Comparison of ENCODE assay signal across 8 mouse cellular contexts in genomic region chr10:69925285-69926157, GRCm38 (mm10).
DNase-seq lines count a peak whose midpoint lies in the region; ATAC-seq and TF ChIP-seq lines count a peak whose summit lies in the region.

No protein-coding gene starts in this region.

- H3K4me3 ChIP-seq in embryonic facial prominence, embryonic 14.5 days (ENCODE audit: low read depth, low read length): peak overlapping the region; percentile 23
- H3K4me3 ChIP-seq in midbrain, embryonic 14.5 days (replicated peaks; ENCODE audit: low read depth, low read length): peak overlapping the region; percentile 20; the same call in 1 of the 2 replicates

- no peaks in the 10 kb centered on the region for H3K9me3 ChIP-seq in embryonic facial prominence, embryonic 14.5 days (ENCODE audit: control insufficient read depth, low read length)
- no peaks in the 10 kb centered on the region for H3K9me3 ChIP-seq in midbrain, embryonic 14.5 days (ENCODE audit: control insufficient read depth, low read length)

- H3K27ac ChIP-seq in embryonic facial prominence, embryonic 14.5 days (replicated peaks; ENCODE audit: low read depth, low read length): peak overlapping the region; percentile 78
- no peak overlapping the region for H3K27ac ChIP-seq in midbrain, embryonic 14.5 days (replicated peaks; ENCODE audit: low read depth, low read length)

- peak; percentile 64 for DNase-seq in Patski (ENCODE audit: low read depth, low spot score)
- peak; percentile 73 for DNase-seq in embryonic facial prominence, embryonic 14.5 days (ENCODE audit: low spot score)
- DNase-seq in heart, postnatal 10 days: peak; percentile 55 to 66
- peak; percentile 78 to 89 for DNase-seq in kidney, postnatal 25 days
- peak; percentile 42 for DNase-seq in midbrain, embryonic 14.5 days
- DNase-seq in spleen, postnatal 4 days (ENCODE audit: low spot score in 2 of 2): no peak
- DNase-seq in cerebellum, postnatal 36 days: no peak

- intact Hi-C loops in heart, postnatal 10 days (cut with DNase I): no loop called here

- peak; percentile 60 for ATAC-seq in Patski
- ATAC-seq in embryonic facial prominence, embryonic 14.5 days (ENCODE audit: low read depth): peak; percentile 74
- no peak; the same call in 1 of the 2 replicates for ATAC-seq in midbrain, embryonic 14.5 days (ENCODE audit: low FRiP score, low TSS enrichment)
- no peak for ATAC-seq in megakaryocyte, adult 5-6 weeks (ENCODE audit: poor library complexity, severe bottlenecking)

- in situ Hi-C loops in Patski (cut with MboI; ENCODE audit: low pct_unique_long_range_greater_than_20kb): no loop called here

- H3K4me2 ChIP-seq in embryonic facial prominence, embryonic 14.5 days (ENCODE audit: low read depth, low read length): peak overlapping the region; percentile 49
- peak overlapping the region; percentile 43 for H3K4me2 ChIP-seq in midbrain, embryonic 14.5 days (ENCODE audit: low read length)

- peaks cover 36% of the 10 kb centered on the region for H3K4me1 ChIP-seq in embryonic facial prominence, embryonic 14.5 days (ENCODE audit: control insufficient read depth, insufficient read depth, low read length)
- peaks cover 14% of the 10 kb centered on the region for H3K4me1 ChIP-seq in midbrain, embryonic 14.5 days (ENCODE audit: control insufficient read depth, insufficient read depth, low read length)

- POLR2A ChIA-PET in Patski (lab: Charles Lee): interaction anchor here (1.1 to 1.2 kb wide), 3 partner anchors 8 to 17 kb away, joined by 3 to 5 read pairs (median 4); no protein-coding TSS in a partner anchor

- H3K36me3 ChIP-seq in embryonic facial prominence, embryonic 14.5 days (ENCODE audit: control insufficient read depth, insufficient read depth, low read length): no peaks in the 10 kb centered on the region
- H3K36me3 ChIP-seq in midbrain, embryonic 14.5 days (ENCODE audit: control insufficient read depth, insufficient read depth, low read length): peaks cover 9% of the 10 kb centered on the region; the same call in 1 of the 2 replicates

- H3K27me3 ChIP-seq in Patski: no peaks in the 10 kb centered on the region
- no peaks in the 10 kb centered on the region for H3K27me3 ChIP-seq in embryonic facial prominence, embryonic 14.5 days (replicated peaks; ENCODE audit: control insufficient read depth, insufficient read depth, low read length)
- no peaks in the 10 kb centered on the region for H3K27me3 ChIP-seq in midbrain, embryonic 14.5 days (ENCODE audit: control insufficient read depth, insufficient read depth, low read length)

- H3K9ac ChIP-seq in embryonic facial prominence, embryonic 14.5 days (ENCODE audit: low read depth, low read length): peak overlapping the region; percentile 57; the same call in 1 of the 2 replicates
- no peak overlapping the region for H3K9ac ChIP-seq in midbrain, embryonic 14.5 days (replicated peaks; ENCODE audit: low read length)

- no peak for TF ChIP-seq CTCF in Patski (IDR thresholded peaks at IDR 0.05)

- WGBS in embryonic facial prominence, embryonic 14.5 days: under 1% methylated on average over 19 of the region's 19 CpGs
- WGBS in midbrain, embryonic 14.5 days: under 1% methylated on average over 19 of the region's 19 CpGs

- CTCF ChIA-PET in Patski (lab: Charles Lee): interaction anchor here (0.9 to 2.8 kb wide), 6 partner anchors 9 to 55 kb away, joined by 3 to 11 read pairs (median 4); no protein-coding TSS in a partner anchor

Comparison
In these comparisons a context has a peak if more than half of its experiments do, and no peak if none do; other contexts are left out.
1. ATAC-seq: peak in Patski (single experiment) and embryonic facial prominence, embryonic 14.5 days (single experiment); none in midbrain, embryonic 14.5 days (single experiment) and megakaryocyte, adult 5-6 weeks (single experiment).
2. DNase-seq: peak in Patski (single experiment), embryonic facial prominence, embryonic 14.5 days (single experiment), heart, postnatal 10 days (2 of 2), kidney, postnatal 25 days (2 of 2) and midbrain, embryonic 14.5 days (single experiment); none in spleen, postnatal 4 days (0 of 2) and cerebellum, postnatal 36 days (0 of 2).